Mouse (Mus musculus): ENCODE measurements around the gene Kif27.

DNA sequence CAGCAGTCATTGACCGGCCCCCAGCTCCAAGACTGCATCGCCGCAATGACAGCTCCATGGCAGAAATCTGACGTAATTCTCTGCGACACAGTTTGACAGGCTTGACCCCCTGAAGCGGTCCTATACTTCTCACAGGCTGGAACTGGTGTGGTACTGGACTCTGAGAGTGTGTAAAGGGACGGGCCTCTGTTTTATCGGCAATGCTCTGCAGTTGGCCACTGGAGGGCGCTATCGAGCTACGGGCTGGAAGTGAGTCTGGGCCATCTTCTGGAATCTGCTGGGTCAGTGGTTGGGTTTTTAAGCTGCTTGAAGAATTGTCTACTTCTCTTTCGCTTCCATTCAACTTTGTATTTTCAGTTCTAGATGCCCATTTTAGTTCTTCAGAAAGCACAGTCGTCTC is 71.1 kb downstream of the Kif27 start:
- TF ChIP-seq CTCF (IDR thresholded peaks at IDR 0.05; ENCODE audit: extremely low read depth, insufficient read depth, insufficient read length, insufficient replicate concordance), result peak; percentile 94
- TF ChIP-seq POLR2A (IDR thresholded peaks at IDR 0.05; ENCODE audit: low read depth, low read length), result no peak
